Mouse (Mus musculus) G1E (cell line): ENCODE results near the gene Ctdspl.

Experiments
- CTCF ChIP-seq: IDR thresholded peaks from 2 replicates; pipeline ENCODE4 v1.5.1; 2012; ENCODE audit warnings: low read depth, low read length, inconsistent platforms, mixed read lengths
- GATA2 ChIP-seq: IDR thresholded peaks from 2 replicates; pipeline ENCODE4 v1.6.1; 2012; ENCODE audit warnings: low read depth, low read length, inconsistent platforms, borderline replicate concordance
- POLR2AphosphoS5 ChIP-seq: IDR thresholded peaks from 2 replicates; pipeline ENCODE4 v1.6.1; 2012; ENCODE audit warnings: low read depth, low read length, inconsistent platforms; ENCODE audit not compliant: insufficient replicate concordance

DNA sequence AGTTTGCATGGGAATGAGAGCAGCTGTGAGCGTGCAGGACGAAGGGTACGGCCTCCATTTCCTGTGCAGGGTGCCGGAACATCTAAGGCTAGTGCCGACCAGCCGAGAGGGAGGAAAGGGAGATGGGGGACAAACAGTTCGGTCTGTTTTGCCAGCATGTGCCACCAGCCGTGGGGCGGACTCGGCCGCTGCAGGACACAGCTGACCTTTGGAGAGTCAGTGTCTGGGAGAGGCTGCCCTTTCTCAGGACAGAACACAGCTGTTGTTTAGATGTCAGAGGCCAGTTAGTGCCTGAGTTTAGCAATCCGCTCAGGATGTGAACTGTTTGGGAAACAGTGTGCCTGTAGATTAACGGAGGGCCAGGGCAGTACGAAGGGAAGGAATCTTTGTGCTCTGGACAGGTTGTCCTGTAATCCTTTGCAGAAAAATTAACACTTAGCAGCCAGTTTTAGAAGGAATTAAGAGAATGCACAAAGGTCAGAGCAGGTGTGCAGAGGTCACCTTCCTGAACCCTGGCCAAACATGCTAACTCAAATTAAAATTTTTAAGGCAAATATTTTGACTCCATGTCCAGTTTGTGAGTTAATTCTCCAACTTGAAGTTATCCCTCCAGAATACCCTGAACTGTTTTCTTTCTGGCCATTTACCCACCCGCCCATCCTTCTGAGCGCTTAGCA is 34.3 kb downstream of the Ctdspl start:
- TF ChIP-seq CTCF (no peak), POLR2AphosphoS5 (no peak), GATA2 (no peak)
